Mouse (Mus musculus): ENCODE results near the gene Ddo. TPM values are rescaled to one million over a fixed set of nuclear protein-coding genes. Genes with fewer than 3 reads are reported as not detected.
A peak's percentile ranks its signal among the peaks of the same experiment; 100 is the strongest.

The Ddo gene
- polyA plus RNA-seq, 1 experiment, result 0.84 TPM

DNA sequence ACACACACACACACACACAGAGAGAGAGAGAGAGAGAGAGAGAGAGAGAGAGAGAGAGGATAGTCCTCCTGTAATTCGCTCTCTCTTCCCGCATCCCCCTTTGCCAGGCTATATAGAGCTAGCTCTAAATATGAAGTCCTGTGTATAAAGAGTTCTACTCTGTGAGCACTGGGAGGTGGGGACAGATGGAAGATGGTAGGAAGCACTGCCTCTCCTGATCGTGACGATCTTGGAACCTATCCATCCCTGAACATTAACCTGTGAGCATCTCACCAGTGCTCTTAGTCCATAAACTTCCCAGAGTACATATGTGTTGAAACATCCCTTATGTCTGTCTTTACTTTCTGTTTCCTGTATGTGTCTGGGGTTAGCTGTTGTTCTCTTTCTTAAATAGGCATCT is 57.2 kb downstream of the Ddo start:
- H3K27me3 ChIP-seq (ENCODE audit: control insufficient read depth, insufficient read depth, low read length), result no peaks in the 10 kb centered on the region
- TF ChIP-seq POLR2A (IDR thresholded peaks at IDR 0.05; ENCODE audit: low read depth, low read length), result no peak
- TF ChIP-seq CTCF (IDR thresholded peaks at IDR 0.05; ENCODE audit: extremely low read depth, insufficient read length, insufficient replicate concordance, low read depth, low read length), result no peak
- H3K27ac ChIP-seq (ENCODE audit: insufficient read depth, low read depth, low read length), result no peak overlapping the region
- H3K4me3 ChIP-seq (ENCODE audit: low read depth, low read length), result no peak overlapping the region
- 85% methylated on average over 4 of the region's 4 CpGs for WGBS
- no peaks in the 10 kb centered on the region for H3K36me3 ChIP-seq (ENCODE audit: control insufficient read depth, insufficient read depth, low read length)
- H3K4me1 ChIP-seq (ENCODE audit: control insufficient read depth, insufficient read depth, insufficient read length, low read length), result no peaks in the 10 kb centered on the region

DNA sequence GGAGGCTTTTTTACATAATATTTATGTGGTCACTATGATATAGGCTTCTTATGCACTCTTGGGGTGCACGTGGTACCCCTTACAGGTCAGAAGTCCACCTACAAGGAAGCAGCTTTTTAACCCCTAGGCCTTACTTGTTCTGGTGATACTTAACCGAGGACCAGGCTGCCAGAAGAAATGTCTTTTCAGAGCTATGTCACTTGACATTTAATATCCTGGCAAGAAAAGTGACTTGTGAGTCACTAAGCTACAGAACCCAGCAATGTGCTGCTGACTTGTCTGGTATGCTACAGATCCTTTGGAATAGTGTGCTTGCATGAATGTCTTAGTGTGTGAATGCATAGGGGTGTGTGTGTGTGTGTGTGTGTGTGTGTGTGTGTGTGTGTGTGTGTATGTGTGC is 57.6 kb downstream of the Ddo start:
- Histone ChIP-seq H3K4me3 (ENCODE audit: low read depth, low read length) (no peak overlapping the region), H3K27ac (ENCODE audit: insufficient read depth, low read depth, low read length) (no peak overlapping the region), H3K4me1 (ENCODE audit: control insufficient read depth, insufficient read depth, insufficient read length, low read length) (no peaks in the 10 kb centered on the region), H3K27me3 (ENCODE audit: control insufficient read depth, insufficient read depth, low read length) (no peaks in the 10 kb centered on the region), H3K36me3 (ENCODE audit: control insufficient read depth, insufficient read depth, low read length) (no peaks in the 10 kb centered on the region)
- 62% methylated on average over 2 of the region's 2 CpGs for WGBS
- TF ChIP-seq POLR2A (IDR thresholded peaks at IDR 0.05; ENCODE audit: low read depth, low read length) (no peak), CTCF (IDR thresholded peaks at IDR 0.05; ENCODE audit: extremely low read depth, insufficient read length, insufficient replicate concordance, low read depth, low read length) (no peak)

DNA sequence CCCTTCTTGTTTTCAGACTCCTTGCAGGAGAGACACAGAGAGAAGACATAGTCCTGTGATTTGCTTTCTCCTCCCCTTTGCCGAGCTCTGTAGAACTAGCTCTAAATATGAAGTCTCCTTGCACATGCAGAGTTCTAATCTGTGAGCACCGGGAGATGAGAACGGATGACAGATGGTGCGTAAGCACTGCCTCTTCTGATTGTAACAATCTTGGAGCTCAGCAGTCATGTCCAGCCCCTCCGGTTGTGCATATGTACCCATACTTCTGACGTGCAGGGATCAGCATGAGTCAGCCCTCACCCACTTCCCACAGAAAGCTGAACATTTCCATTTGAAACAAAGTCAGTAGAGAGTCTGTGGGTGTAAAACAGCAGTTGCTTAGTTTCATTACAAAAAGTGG is 58.5 kb downstream of the Ddo start:
- no peaks in the 10 kb centered on the region for H3K27me3 ChIP-seq (ENCODE audit: control insufficient read depth, insufficient read depth, low read length)
- TF ChIP-seq POLR2A (IDR thresholded peaks at IDR 0.05; ENCODE audit: low read depth, low read length) (no peak), CTCF (IDR thresholded peaks at IDR 0.05; ENCODE audit: extremely low read depth, insufficient read length, insufficient replicate concordance, low read depth, low read length) (no peak)
- H3K36me3 ChIP-seq (ENCODE audit: control insufficient read depth, insufficient read depth, low read length), result no peaks in the 10 kb centered on the region
- H3K4me3 ChIP-seq (ENCODE audit: low read depth, low read length), result no peak overlapping the region
- WGBS, result 84% methylated on average over 6 of the region's 6 CpGs
- no peak overlapping the region for H3K27ac ChIP-seq (ENCODE audit: insufficient read depth, low read depth, low read length)
- no peaks in the 10 kb centered on the region for H3K4me1 ChIP-seq (ENCODE audit: control insufficient read depth, insufficient read depth, insufficient read length, low read length)

DNA sequence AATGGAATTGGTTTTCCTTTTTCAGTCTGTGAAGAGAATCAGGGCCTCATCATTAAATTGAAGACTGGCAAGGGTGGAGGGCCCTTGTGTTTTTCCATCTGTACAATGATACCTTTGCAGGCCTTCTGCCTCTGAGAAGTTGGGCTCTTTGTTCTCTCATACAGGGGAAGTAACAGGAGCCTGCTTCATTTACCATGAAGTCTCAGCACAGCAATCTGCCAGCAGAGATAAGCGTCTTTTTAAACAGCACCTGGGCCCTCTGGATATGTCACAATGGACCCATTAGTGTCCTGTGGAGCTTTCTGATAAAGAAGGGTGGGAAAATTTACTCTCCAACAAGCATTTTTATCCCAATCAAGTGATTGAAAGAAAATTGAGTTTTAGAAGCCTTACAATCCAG is 59.1 kb downstream of the Ddo start:
- Histone ChIP-seq H3K27ac (ENCODE audit: insufficient read depth, low read depth, low read length) (no peak overlapping the region), H3K4me3 (ENCODE audit: low read depth, low read length) (no peak overlapping the region), H3K36me3 (ENCODE audit: control insufficient read depth, insufficient read depth, low read length) (no peaks in the 10 kb centered on the region), H3K27me3 (ENCODE audit: control insufficient read depth, insufficient read depth, low read length) (no peaks in the 10 kb centered on the region), H3K4me1 (ENCODE audit: control insufficient read depth, insufficient read depth, insufficient read length, low read length) (no peaks in the 10 kb centered on the region)
- TF ChIP-seq POLR2A (IDR thresholded peaks at IDR 0.05; ENCODE audit: low read depth, low read length), result no peak
- 50% methylated on average over 1 of the region's 1 CpGs for WGBS

DNA sequence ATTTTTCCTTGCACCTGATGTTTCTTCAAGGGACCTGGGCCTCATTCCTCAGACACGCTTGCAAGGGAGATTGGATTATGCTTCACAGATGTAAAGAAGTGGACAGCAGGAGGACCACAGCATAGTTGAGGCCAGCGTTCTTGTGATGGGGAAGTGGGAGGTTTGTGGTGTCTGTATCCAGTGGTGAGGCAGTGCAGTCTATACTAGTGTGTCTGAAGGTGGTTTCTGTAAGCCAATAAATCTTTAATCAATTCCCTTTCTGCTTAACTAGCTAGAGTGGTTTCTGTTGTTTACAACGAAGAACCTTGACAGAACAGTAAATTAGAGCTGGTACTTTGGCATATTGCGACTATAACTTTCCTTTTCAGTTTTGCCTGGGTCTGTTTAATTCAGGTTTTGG is 68.8 kb downstream of the Ddo start:
- no peak overlapping the region for H3K27ac ChIP-seq (ENCODE audit: insufficient read depth, low read depth, low read length)
- no peak overlapping the region for H3K4me3 ChIP-seq (ENCODE audit: low read depth, low read length)
- 69% methylated on average over 4 of the region's 4 CpGs for WGBS
- TF ChIP-seq CTCF (IDR thresholded peaks at IDR 0.05; ENCODE audit: extremely low read depth, insufficient read length, insufficient replicate concordance, low read depth, low read length), result no peak
- no peak for TF ChIP-seq POLR2A (IDR thresholded peaks at IDR 0.05; ENCODE audit: low read depth, low read length)
- peaks cover 2% of the 10 kb centered on the region; the same call in 1 of the 2 replicates for H3K4me1 ChIP-seq (ENCODE audit: control insufficient read depth, insufficient read depth, insufficient read length, low read length)
- no peaks in the 10 kb centered on the region for H3K27me3 ChIP-seq (ENCODE audit: control insufficient read depth, insufficient read depth, low read length)
- H3K36me3 ChIP-seq (ENCODE audit: control insufficient read depth, insufficient read depth, low read length), result no peaks in the 10 kb centered on the region

DNA sequence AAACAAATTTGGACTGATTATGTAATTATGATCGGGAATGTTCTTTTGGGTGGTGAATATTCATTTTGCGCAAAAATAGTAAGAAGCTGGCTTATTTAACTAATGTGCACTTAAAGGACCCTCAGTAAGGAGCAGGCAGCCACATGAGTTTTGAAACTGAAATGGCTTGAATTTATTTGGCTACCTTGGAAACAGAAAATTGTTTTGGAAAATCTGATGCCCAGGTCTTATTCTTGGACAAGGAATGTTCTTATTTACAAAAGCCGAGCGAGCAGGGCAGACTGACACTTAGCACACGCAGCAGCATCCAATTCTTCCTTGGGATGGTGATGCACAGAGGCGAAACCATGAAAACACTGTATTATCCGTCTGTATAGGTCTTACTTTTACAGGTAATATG is 81.3 kb downstream of the Ddo start:
- no peak overlapping the region for H3K4me3 ChIP-seq (ENCODE audit: low read depth, low read length)
- no peaks in the 10 kb centered on the region; the same call in 1 of the 2 replicates for H3K4me1 ChIP-seq (ENCODE audit: control insufficient read depth, insufficient read depth, insufficient read length, low read length)
- TF ChIP-seq POLR2A (IDR thresholded peaks at IDR 0.05; ENCODE audit: low read depth, low read length), result no peak
- no peak for TF ChIP-seq CTCF (IDR thresholded peaks at IDR 0.05; ENCODE audit: extremely low read depth, insufficient read length, insufficient replicate concordance, low read depth, low read length)
- no peaks in the 10 kb centered on the region for H3K27me3 ChIP-seq (ENCODE audit: control insufficient read depth, insufficient read depth, low read length)
- no peaks in the 10 kb centered on the region for H3K36me3 ChIP-seq (ENCODE audit: control insufficient read depth, insufficient read depth, low read length)
- 67% methylated on average over 7 of the region's 7 CpGs for whole genome bisulfite sequencing
- H3K27ac ChIP-seq (ENCODE audit: insufficient read depth, low read depth, low read length), result no peak overlapping the region; the same call in 1 of the 2 replicates

DNA sequence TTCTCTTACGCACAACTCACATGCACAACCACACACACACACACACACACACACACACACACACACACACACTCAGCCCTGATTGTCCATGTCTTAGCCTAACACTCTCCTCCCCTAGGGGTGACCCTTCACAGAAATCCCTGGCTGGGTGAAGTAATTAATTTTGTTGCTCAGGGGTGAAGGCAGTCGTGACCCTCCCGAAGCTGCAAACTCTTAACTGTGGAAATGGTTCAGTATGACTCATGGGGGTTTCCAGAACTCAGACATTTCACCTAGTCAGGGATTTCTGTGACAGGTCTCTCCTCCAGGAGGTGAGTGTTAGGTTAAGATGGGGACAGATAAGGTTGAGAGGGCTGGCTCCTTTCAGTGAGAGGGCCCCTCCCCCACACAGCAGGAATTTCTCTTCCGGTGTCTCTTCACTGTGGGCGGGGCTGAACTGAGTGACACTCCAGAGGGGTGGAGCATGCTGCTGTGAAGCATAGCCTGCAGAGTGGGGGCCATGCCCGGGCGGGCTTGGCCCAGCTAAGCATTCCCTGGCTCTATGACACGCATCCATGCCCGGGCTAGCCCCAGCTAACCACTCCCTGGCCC is 83.3 kb downstream of the Ddo start:
- Histone ChIP-seq H3K4me3 (ENCODE audit: low read depth, low read length) (peak overlapping the region; percentile 48), H3K27me3 (ENCODE audit: control insufficient read depth, insufficient read depth, low read length) (no peaks in the 10 kb centered on the region), H3K36me3 (ENCODE audit: control insufficient read depth, insufficient read depth, low read length) (no peaks in the 10 kb centered on the region), H3K4me1 (ENCODE audit: control insufficient read depth, insufficient read depth, insufficient read length, low read length) (no peaks in the 10 kb centered on the region; the same call in 1 of the 2 replicates), H3K27ac (ENCODE audit: insufficient read depth, low read depth, low read length) (no peak overlapping the region)
- WGBS, result 28% methylated on average over 9 of the region's 9 CpGs
- TF ChIP-seq POLR2A (IDR thresholded peaks at IDR 0.05; ENCODE audit: low read depth, low read length) (no peak), CTCF (IDR thresholded peaks at IDR 0.05; ENCODE audit: extremely low read depth, insufficient read length, insufficient replicate concordance, low read depth, low read length) (no peak)
